Mouse (Mus musculus): ENCODE results near the gene Gpr26.

Gpr26 gene

GRCm38 (mm10) chr7:132026671-132027070 lies 60.4 kb downstream of the Gpr26 start:
- DNase-seq (ENCODE audit: low read depth) = no peak

- DNase-seq (ENCODE audit: low read depth) = no peak
These were observed 65.8 kb downstream of the Gpr26 start for GRCm38 (mm10) chr7:132031940-132032531.

Data from NIH3T3 (cell line).